Comparison of ENCODE assay signal across 17 mouse cellular contexts in the genomic region with DNA sequence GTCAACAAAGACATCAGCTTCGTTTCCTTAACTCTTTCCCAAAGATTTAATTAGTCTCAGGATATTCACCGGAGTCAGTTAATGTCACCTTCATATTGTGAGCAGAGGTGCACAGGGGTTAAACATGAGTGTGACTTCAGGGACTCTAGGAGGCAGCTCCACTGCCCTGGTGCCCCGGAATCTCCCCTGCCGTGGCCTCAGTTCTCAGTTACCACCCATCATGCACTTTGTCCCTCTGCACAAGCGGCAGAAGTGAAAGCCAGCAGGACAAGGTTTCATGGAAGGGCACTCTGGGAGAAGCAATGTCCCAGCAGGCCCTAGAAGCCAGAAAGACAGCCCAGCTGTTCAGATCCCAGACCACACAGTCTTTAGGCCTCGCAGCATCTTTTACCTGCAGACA.
DNase-seq lines count a peak whose midpoint lies in the region; ATAC-seq and TF ChIP-seq lines count a peak whose summit lies in the region.
"Had no signal": no experiment of that assay in that cellular context is flagged by ENCODE, and none has a peak within 500 bp of the region (broad histone marks: within the 10 kb centered on the region; RNA-seq: fewer than 3 reads in every experiment).

No protein-coding gene starts in this region.

- peaks cover 26% of the 10 kb centered on the region for H3K4me1 ChIP-seq in midbrain, embryonic 10.5 days
- no peaks in the 10 kb centered on the region; the same call in 1 of the 2 replicates for H3K4me1 ChIP-seq in midbrain, embryonic 14.5 days (ENCODE audit: control insufficient read depth, insufficient read depth, low read length)
- peaks cover 21% of the 10 kb centered on the region; the same call in 1 of the 2 replicates for H3K4me1 ChIP-seq in intestine, postnatal 0 days (replicated peaks; ENCODE audit: control insufficient read depth, insufficient read depth, low read length)
- peaks cover 26% of the 10 kb centered on the region for H3K4me1 ChIP-seq in stomach, embryonic 16.5 days (ENCODE audit: control insufficient read depth, insufficient read depth, low read length)

- no peak overlapping the region for H3K4me2 ChIP-seq in midbrain, embryonic 14.5 days (ENCODE audit: low read length)
- no peak overlapping the region for H3K4me2 ChIP-seq in intestine, postnatal 0 days (replicated peaks; ENCODE audit: low read depth)
- no peak overlapping the region for H3K4me2 ChIP-seq in stomach, embryonic 16.5 days (ENCODE audit: low read depth, low read length)
- H3K4me2 ChIP-seq: embryonic facial prominence, embryonic 12.5 days; heart, embryonic 13.5 days; lung, embryonic 14.5 days; midbrain, embryonic 12.5 days; neural tube, embryonic 13.5 days had no signal

- H3K36me3 ChIP-seq in midbrain, embryonic 10.5 days = no peaks in the 10 kb centered on the region
- no peaks in the 10 kb centered on the region for H3K36me3 ChIP-seq in midbrain, embryonic 14.5 days (ENCODE audit: control insufficient read depth, insufficient read depth, low read length)
- no peaks in the 10 kb centered on the region for H3K36me3 ChIP-seq in intestine, postnatal 0 days (ENCODE audit: control insufficient read depth, insufficient read depth)
- H3K36me3 ChIP-seq in stomach, embryonic 16.5 days (ENCODE audit: control insufficient read depth, insufficient read depth, low read length) = no peaks in the 10 kb centered on the region
- H3K36me3 ChIP-seq: embryonic facial prominence, embryonic 12.5 days; heart, embryonic 13.5 days; midbrain, embryonic 12.5 days; neural tube, embryonic 13.5 days had no signal

- H3K27me3 ChIP-seq in midbrain, embryonic 10.5 days (ENCODE audit: low read depth, poor library complexity, severe bottlenecking) = peaks cover 5% of the 10 kb centered on the region; the same call in 1 of the 2 replicates
- H3K27me3 ChIP-seq in midbrain, embryonic 14.5 days (ENCODE audit: control insufficient read depth, insufficient read depth, low read length) = no peaks in the 10 kb centered on the region
- no peaks in the 10 kb centered on the region for H3K27me3 ChIP-seq in intestine, postnatal 0 days (replicated peaks; ENCODE audit: control insufficient read depth, insufficient read depth, low read length)
- no peaks in the 10 kb centered on the region for H3K27me3 ChIP-seq in stomach, embryonic 16.5 days (ENCODE audit: control insufficient read depth, insufficient read depth, low read length)
- H3K27me3 ChIP-seq: embryonic facial prominence, embryonic 12.5 days; heart, embryonic 13.5 days; neural tube, embryonic 13.5 days; Patski had no signal

- H3K27ac ChIP-seq in midbrain, embryonic 10.5 days (replicated peaks) = peak overlapping the region; percentile 57
- no peak overlapping the region for H3K27ac ChIP-seq in midbrain, embryonic 14.5 days (replicated peaks; ENCODE audit: low read depth, low read length)
- peak overlapping the region; percentile 75 for H3K27ac ChIP-seq in intestine, postnatal 0 days (ENCODE audit: low read depth, low read length)
- H3K27ac ChIP-seq in stomach, embryonic 16.5 days (ENCODE audit: low read length) = peak overlapping the region; percentile 53; the same call in 1 of the 2 replicates
- H3K27ac ChIP-seq: embryonic facial prominence, embryonic 12.5 days; heart, embryonic 13.5 days; midbrain, embryonic 12.5 days; neural tube, embryonic 13.5 days had no signal

- no peak overlapping the region for H3K9ac ChIP-seq in midbrain, embryonic 14.5 days (replicated peaks; ENCODE audit: low read length)
- peak overlapping the region; percentile 11; the same call in 1 of the 2 replicates for H3K9ac ChIP-seq in intestine, postnatal 0 days (ENCODE audit: low read depth, low read length)
- H3K9ac ChIP-seq in stomach, embryonic 16.5 days (ENCODE audit: low read length) = no peak overlapping the region
- H3K9ac ChIP-seq: embryonic facial prominence, embryonic 12.5 days; heart, embryonic 13.5 days; lung, embryonic 14.5 days; midbrain, embryonic 12.5 days; neural tube, embryonic 13.5 days had no signal

- peak; percentile 40 for TF ChIP-seq CTCF in intestine, postnatal 0 days (IDR thresholded peaks at IDR 0.05; ENCODE audit: low read depth)

- no peak overlapping the region for H3K4me3 ChIP-seq in midbrain, embryonic 10.5 days
- no peak overlapping the region for H3K4me3 ChIP-seq in midbrain, embryonic 14.5 days (replicated peaks; ENCODE audit: low read depth, low read length)
- no peak overlapping the region for H3K4me3 ChIP-seq in intestine, postnatal 0 days (ENCODE audit: low read depth, low read length)
- no peak overlapping the region for H3K4me3 ChIP-seq in stomach, embryonic 16.5 days (replicated peaks; ENCODE audit: low read length)
- H3K4me3 ChIP-seq: embryonic facial prominence, embryonic 12.5 days; heart, embryonic 13.5 days; midbrain, embryonic 12.5 days; neural tube, embryonic 13.5 days had no signal

- DNase-seq in midbrain, embryonic 10.5 days (ENCODE audit: low spot score) = no peak
- no peak for DNase-seq in midbrain, embryonic 14.5 days
- DNase-seq in kidney, postnatal 25 days = peak; percentile 39 to 61
- DNase-seq in MN1 (ENCODE audit: low spot score) = no peak
- no peak for DNase-seq in left cerebral cortex, adult 18-20 months (ENCODE audit: low spot score in 2 of 2)
- DNase-seq: cerebellum, adult 11-12 months; gastrocnemius, postnatal 25 days; lung, embryonic 14.5 days had no signal

- ATAC-seq in midbrain, embryonic 14.5 days (ENCODE audit: low FRiP score, low TSS enrichment) = no peak
- peak; percentile 89 for ATAC-seq in intestine, postnatal 0 days
- no peak; the same call in 1 of the 2 replicates for ATAC-seq in stomach, embryonic 16.5 days (ENCODE audit: insufficient read depth, low FRiP score)
- ATAC-seq in frontal cortex, adult (ENCODE audit: low TSS enrichment) = no peak
- ATAC-seq: inflammation-experienced regulatory T-cells, adult 6 months; Patski had no signal

- WGBS in midbrain, embryonic 10.5 days = 40% methylated on average over 6 of the region's 6 CpGs
- WGBS in midbrain, embryonic 14.5 days = 32% methylated on average over 6 of the region's 6 CpGs
- WGBS in intestine, postnatal 0 days = 37% methylated on average over 6 of the region's 6 CpGs
- WGBS in stomach, embryonic 16.5 days = 56% methylated on average over 6 of the region's 6 CpGs

- no peaks in the 10 kb centered on the region for H3K9me3 ChIP-seq in midbrain, embryonic 10.5 days (replicated peaks)
- H3K9me3 ChIP-seq in midbrain, embryonic 14.5 days (ENCODE audit: control insufficient read depth, low read length) = no peaks in the 10 kb centered on the region
- no peaks in the 10 kb centered on the region for H3K9me3 ChIP-seq in intestine, postnatal 0 days (ENCODE audit: control insufficient read depth)
- no peaks in the 10 kb centered on the region for H3K9me3 ChIP-seq in stomach, embryonic 16.5 days (replicated peaks; ENCODE audit: control insufficient read depth, low read length)
- H3K9me3 ChIP-seq: embryonic facial prominence, embryonic 12.5 days; heart, embryonic 13.5 days; midbrain, embryonic 12.5 days; neural tube, embryonic 13.5 days had no signal

Comparison
In these comparisons a context has a peak if more than half of its experiments do, and no peak if none do; other contexts are left out.
1. DNase-seq: peak in kidney, postnatal 25 days (2 of 2); none in midbrain, embryonic 10.5 days (single experiment), midbrain, embryonic 14.5 days (single experiment), MN1 (single experiment) and left cerebral cortex, adult 18-20 months (0 of 2).